Mouse (Mus musculus) neural tube, embryonic 13.5 days (tissue): ENCODE measurements around the gene Usp35. TPM values are rescaled to one million over a fixed set of nuclear protein-coding genes. Genes with fewer than 3 reads are reported as not detected.

ENCODE experiments used
- ATAC-seq: fragments of 200-750 bp; cut with Nextera tagmentation; 2 replicates; pipeline ENCODE4 v1.8.0; 2017; ENCODE audit warnings: low read depth, mild to moderate bottlenecking, moderate TSS enrichment, moderate library complexity
- H3K27ac ChIP-seq: fragments of 300-500 bp; sonication (generic); replicated peaks from 2 replicates; pipeline ENCODE4 v1.5.1; 2015; ENCODE audit warnings: moderate library complexity, mild to moderate bottlenecking, inconsistent platforms
- H3K27me3 ChIP-seq: fragments of 300-500 bp; sonication (generic); 2 replicates; pipeline ENCODE4 v1.6.1; 2015; ENCODE audit warnings: mild to moderate bottlenecking, inconsistent platforms
- H3K36me3 ChIP-seq: fragments of 300-500 bp; sonication (generic); 2 replicates; pipeline ENCODE4 v1.6.1; 2015; ENCODE audit warnings: mild to moderate bottlenecking, inconsistent platforms
- H3K4me1 ChIP-seq: fragments of 300-500 bp; sonication (generic); replicated peaks from 2 replicates; pipeline ENCODE4 v1.6.1; 2015; ENCODE audit warnings: inconsistent platforms
- H3K4me2 ChIP-seq: fragments of 300-500 bp; sonication (generic); 2 replicates; pipeline ENCODE4 v1.6.1; 2015; ENCODE audit warnings: inconsistent platforms, mild to moderate bottlenecking, moderate library complexity
- H3K4me3 ChIP-seq: fragments of 300-500 bp; sonication (generic); 2 replicates; pipeline ENCODE4 v1.5.1; 2015; ENCODE audit warnings: mild to moderate bottlenecking, inconsistent platforms
- H3K9ac ChIP-seq: fragments of 300-500 bp; sonication (generic); 2 replicates; pipeline ENCODE4 v1.6.1; 2015; ENCODE audit warnings: moderate library complexity, mild to moderate bottlenecking, inconsistent platforms
- H3K9me3 ChIP-seq: fragments of 300-500 bp; sonication (generic); 2 replicates; pipeline ENCODE4 v1.6.1; 2016; ENCODE audit warnings: inconsistent platforms
- WGBS: fragments of 180-500 bp; shearing (Covaris S2); methylation state at CpG from one replicate; pipeline ENCODE4 v1.1.7; 2015; 5-methylcytosine and 5-hydroxymethylcytosine counted together
- polyA plus RNA-seq: library from polyadenylated mRNA; unstranded; fragments of >200 nt; fragmentation: Nextera tagmentation; extraction: Ambion mirVana; gene quantifications from 2 replicates; pipeline ENCODE4 v1.2.1, GENCODE M21; 2015

Usp35 gene
- polyA plus RNA-seq, 1 experiment from 2014 or later: 4.6 TPM

DNA sequence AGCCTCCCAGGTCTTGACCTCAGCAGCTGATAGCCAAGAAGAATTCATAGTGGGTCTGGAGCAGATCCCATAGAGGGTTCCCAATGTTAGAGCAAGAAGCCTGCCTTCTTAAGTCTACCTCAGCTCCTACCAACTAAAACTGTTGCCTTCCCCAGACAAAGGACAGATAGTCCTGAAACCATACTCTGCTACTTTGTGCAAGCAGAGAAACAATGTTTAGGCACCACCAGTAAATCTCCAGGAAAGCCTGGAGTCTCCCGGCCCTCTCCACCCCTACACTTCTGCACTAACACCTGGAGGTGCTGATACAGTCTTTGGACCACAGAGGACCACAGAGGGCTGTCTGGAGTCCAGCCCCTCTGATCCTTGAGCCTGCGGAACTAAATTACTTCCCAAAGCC, 12.8 kb upstream of the Usp35 start:
- Histone ChIP-seq H3K27ac (no peak overlapping the region), H3K4me2 (no peak overlapping the region), H3K9me3 (no peaks in the 10 kb centered on the region), H3K4me3 (no peak overlapping the region), H3K36me3 (peaks cover 24% of the 10 kb centered on the region), H3K27me3 (no peaks in the 10 kb centered on the region), H3K4me1 (peaks cover 15% of the 10 kb centered on the region), H3K9ac (no peak overlapping the region)
- no peak for ATAC-seq
- 88% methylated on average over 2 of the region's 2 CpGs for WGBS

DNA sequence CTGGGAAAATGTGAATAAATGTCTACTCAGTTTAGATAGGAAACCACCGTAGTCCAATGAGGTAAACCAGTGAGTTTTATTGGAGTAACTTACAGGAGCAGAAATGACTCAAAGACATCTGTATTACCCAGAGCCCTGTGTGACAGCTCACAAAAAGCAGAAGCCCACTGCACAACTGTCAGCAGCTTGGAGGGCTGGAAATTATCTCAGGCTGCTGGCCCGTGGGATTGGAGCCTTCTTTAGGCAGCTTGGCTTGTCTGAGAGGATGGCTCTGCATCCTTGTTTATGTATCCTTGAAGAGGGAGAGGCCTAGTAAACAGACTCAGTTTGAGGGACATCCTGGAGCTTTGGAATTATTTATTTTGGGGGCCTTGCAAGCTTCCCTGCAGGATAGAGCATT, 11.1 kb upstream of the Usp35 start:
- Histone ChIP-seq H3K9ac (no peak overlapping the region), H3K4me3 (no peak overlapping the region), H3K4me2 (no peak overlapping the region), H3K27me3 (no peaks in the 10 kb centered on the region), H3K9me3 (no peaks in the 10 kb centered on the region), H3K4me1 (peaks cover 15% of the 10 kb centered on the region), H3K27ac (no peak overlapping the region), H3K36me3 (peaks cover 9% of the 10 kb centered on the region)
- no peak for ATAC-seq
- whole genome bisulfite sequencing: 90% methylated on average over 2 of the region's 2 CpGs

DNA sequence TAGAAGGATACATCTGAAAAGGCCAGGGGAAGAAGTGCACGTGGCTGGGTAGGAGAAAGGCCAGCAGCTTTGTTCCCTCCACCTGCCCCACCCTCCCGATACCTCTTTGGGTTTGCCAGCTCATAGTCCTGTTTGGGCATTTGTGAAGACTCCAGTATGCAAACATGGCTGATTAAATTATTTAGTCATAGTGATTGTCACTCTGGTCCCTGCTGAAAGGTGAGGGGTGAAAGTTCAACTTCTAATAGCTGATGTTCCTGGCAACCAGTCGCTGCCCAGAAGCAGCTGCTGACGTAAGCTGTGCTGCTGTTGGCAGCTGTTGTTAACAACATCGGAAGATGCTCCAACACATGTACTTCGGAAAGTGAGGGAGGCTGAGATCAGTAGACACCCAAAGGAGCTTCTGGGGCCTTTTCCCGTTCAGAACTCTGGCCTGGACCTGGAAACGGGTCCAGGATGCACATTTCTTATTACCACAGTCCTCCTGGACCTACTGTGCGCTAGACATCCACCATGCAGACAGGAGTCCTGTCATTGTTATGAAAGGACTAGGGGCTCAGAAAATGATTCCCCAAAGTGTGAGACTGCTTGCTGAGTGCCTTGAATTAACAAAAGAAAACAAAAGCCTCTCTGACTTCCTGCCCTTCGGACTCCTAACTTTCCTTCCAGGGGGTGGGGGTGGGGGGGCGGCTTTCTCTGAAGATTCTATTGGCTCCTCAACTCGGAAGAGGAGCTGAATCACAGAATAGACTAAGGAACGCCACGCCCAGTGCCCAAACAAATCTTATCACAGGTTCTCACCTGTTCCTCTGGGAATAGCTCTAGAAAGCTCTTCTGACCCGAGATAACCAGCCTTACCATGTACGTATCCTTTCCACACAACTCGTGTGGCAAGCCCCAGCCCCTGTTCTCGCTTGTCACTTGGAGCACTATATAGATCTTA, 9.4 kb upstream of the Usp35 start:
- no peak overlapping the region for H3K9ac ChIP-seq
- H3K27ac ChIP-seq: no peak overlapping the region
- H3K4me3 ChIP-seq: no peak overlapping the region
- 71% methylated on average over 18 of the region's 18 CpGs for WGBS
- H3K4me2 ChIP-seq: no peak overlapping the region
- peaks cover 12% of the 10 kb centered on the region for H3K4me1 ChIP-seq
- H3K9me3 ChIP-seq: no peaks in the 10 kb centered on the region
- H3K27me3 ChIP-seq: no peaks in the 10 kb centered on the region
- no peaks in the 10 kb centered on the region for H3K36me3 ChIP-seq
- ATAC-seq: no peak

DNA sequence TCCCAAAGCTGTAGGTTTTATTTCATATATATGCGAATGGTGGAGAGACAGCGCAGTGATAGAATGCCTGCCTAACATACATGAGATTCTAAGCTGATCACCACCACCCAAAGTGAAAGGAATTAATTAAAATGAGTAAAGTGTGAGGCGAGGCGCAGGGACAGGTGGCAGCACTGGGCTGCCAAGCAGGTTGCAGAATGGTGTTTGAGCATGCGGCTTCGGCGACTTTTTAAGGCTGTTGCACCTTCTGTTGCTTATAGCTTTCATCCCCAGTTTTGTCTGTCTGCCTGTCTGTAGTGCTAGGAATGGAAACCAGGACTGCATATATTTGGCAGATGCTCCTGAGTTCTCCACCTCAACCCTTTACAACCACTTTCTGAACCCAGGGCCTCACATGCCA, 7.8 kb upstream of the Usp35 start:
- H3K4me2 ChIP-seq: no peak overlapping the region
- no peak overlapping the region for H3K4me3 ChIP-seq
- H3K27me3 ChIP-seq: no peaks in the 10 kb centered on the region
- H3K9ac ChIP-seq: no peak overlapping the region
- H3K36me3 ChIP-seq: no peaks in the 10 kb centered on the region
- no peaks in the 10 kb centered on the region for H3K4me1 ChIP-seq
- H3K9me3 ChIP-seq: no peaks in the 10 kb centered on the region
- 92% methylated on average over 7 of the region's 7 CpGs for WGBS
- ATAC-seq: no peak
- no peak overlapping the region for H3K27ac ChIP-seq

DNA sequence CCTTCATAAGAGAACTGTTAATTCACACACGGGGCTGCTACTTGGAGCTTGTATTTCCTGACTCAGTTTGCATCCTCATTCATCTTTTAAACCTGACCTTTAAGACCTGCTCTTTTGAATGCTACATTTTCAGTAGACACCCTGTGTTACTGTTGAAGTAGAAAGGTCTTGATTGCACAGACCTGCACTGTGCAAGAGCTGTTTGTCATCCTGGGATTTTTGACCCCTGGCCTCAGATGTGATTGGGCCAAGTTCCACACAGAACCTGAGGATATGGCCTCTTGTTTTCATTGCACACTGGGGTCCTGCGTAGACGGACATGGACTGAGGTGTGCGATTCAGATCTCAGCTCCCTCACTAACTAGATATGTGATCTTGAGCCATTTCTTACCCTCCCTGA, 6.8 kb upstream of the Usp35 start:
- H3K27ac ChIP-seq: no peak overlapping the region
- no peak overlapping the region for H3K4me3 ChIP-seq
- H3K36me3 ChIP-seq: no peaks in the 10 kb centered on the region
- H3K9ac ChIP-seq: no peak overlapping the region
- ATAC-seq: no peak
- 87% methylated on average over 4 of the region's 4 CpGs for WGBS
- peaks cover under 1% of the 10 kb centered on the region for H3K4me1 ChIP-seq
- H3K27me3 ChIP-seq: no peaks in the 10 kb centered on the region; the same call in 1 of the 2 replicates
- no peaks in the 10 kb centered on the region for H3K9me3 ChIP-seq
- H3K4me2 ChIP-seq: no peak overlapping the region

DNA sequence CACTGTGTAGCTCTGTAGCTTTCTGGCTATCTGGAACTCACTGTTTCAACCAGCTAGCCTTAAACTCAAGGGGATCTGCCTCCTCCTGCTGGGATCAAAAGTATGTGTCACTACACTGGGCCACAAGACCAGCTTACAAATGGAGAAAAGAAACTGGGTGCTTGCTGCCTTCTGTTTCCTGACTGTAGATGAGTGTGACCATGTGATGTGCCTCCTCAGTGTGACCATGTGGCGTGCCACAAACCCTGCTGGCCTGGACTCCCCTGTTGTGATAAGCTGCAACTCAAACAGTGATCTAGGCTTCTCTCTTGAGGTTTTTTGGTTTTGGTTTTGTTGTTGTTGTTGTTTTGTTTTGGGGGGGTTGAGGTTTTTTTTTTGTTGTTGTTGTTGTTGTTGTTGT, 4.9 kb upstream of the Usp35 start:
- Histone ChIP-seq H3K27me3 (no peaks in the 10 kb centered on the region; the same call in 1 of the 2 replicates), H3K4me3 (no peak overlapping the region), H3K9ac (no peak overlapping the region), H3K4me1 (peaks cover 11% of the 10 kb centered on the region), H3K9me3 (no peaks in the 10 kb centered on the region), H3K4me2 (no peak overlapping the region), H3K36me3 (no peaks in the 10 kb centered on the region), H3K27ac (no peak overlapping the region)
- 87% methylated on average over 1 of the region's 1 CpGs for whole genome bisulfite sequencing
- ATAC-seq: no peak

DNA sequence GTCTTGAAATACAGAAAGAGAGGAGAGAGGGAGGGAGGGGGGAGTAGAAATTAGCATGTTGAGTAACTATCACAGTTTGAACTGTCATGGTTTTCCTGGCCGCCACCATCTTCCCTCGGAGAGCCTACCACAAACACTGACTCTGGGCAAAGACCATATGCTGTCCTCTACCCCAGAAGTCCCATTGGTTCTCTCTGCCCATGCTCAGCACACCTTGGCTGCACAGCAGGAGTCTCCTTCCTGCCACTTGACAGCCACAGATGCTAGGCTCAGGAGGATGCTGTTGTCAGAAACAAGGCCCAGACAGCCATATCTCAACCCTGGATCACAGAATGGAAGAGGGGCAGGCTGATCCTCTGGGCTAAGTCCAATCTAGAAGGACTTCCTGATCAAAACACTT, 2.6 kb upstream of the Usp35 start:
- Histone ChIP-seq H3K27ac (no peak overlapping the region), H3K9ac (no peak overlapping the region), H3K9me3 (no peaks in the 10 kb centered on the region), H3K27me3 (no peaks in the 10 kb centered on the region; the same call in 1 of the 2 replicates), H3K4me3 (no peak overlapping the region), H3K36me3 (no peaks in the 10 kb centered on the region), H3K4me2 (no peak overlapping the region), H3K4me1 (peaks cover 31% of the 10 kb centered on the region)
- 85% methylated on average over 2 of the region's 2 CpGs for WGBS
- ATAC-seq: no peak

DNA sequence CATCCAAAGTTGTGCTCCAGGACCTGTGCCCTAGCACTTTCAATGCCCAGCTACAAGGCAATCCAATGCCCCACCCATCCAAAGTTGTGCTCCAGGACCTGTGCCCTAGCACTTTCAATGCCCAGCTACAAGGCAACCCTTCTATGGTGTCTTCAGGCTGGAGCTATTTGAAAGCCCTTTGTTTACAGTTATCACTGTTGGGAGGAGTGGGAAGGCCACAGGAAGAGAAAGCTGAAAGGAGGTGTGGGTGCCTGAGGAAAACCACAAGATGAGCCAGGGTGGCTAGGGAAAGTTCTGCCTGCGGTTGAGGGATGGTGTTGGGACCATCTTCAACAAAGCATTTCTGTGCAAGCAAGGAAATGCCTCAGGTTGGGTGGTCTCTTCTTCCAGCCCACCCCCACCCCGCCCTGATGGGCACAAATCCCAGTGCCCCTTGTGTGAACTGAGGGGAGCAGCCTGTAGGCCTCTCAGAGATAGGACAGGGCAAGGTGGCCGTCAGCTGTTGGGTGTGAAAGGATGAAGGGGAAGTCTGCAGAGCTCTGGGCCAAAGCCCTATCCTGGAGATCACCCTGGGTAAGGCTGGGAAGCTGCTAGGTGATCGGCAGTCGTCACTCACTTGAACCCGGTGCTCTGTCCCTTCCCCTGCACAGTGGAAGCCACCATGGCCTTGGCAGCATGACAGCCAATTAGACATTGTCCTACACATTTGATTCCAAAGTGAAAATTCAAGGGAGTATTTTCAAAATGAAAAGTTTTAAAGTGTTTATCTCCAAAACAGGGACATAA, 1.5 kb upstream of the Usp35 start:
- Histone ChIP-seq H3K27ac (no peak overlapping the region), H3K4me1 (peaks cover 38% of the 10 kb centered on the region), H3K4me3 (peak overlapping the region; percentile 82), H3K27me3 (no peaks in the 10 kb centered on the region; the same call in 1 of the 2 replicates), H3K9me3 (no peaks in the 10 kb centered on the region), H3K4me2 (peak overlapping the region; percentile 70), H3K36me3 (no peaks in the 10 kb centered on the region), H3K9ac (peak overlapping the region; percentile 82)
- ATAC-seq: no peak
- WGBS: 88% methylated on average over 6 of the region's 6 CpGs

DNA sequence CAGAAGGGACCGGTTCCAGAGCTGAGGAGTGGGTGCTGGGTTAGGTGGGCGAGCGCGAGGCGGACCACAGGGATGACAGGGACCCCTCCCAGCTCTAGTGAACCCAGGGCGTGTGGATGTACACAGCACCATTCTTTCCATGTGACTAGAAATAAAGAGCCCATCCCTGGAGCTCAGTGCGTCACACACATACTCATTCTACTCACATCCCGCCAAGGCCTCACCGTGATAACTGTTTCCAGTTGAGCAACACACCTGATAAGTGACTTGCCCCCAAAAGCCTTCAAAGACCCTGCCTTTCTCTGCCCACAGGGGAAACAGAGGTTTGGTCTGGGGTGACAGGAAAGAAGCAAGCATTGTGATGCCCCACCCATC, 834 bp upstream of the Usp35 start:
- H3K4me2 ChIP-seq: peak overlapping the region; percentile 70
- no peaks in the 10 kb centered on the region; the same call in 1 of the 2 replicates for H3K27me3 ChIP-seq
- ATAC-seq: no peak; the same call in 1 of the 2 replicates
- H3K27ac ChIP-seq: peak overlapping the region; percentile 61; the same call in 1 of the 2 replicates
- peak overlapping the region; percentile 82 for H3K9ac ChIP-seq
- H3K4me1 ChIP-seq: peaks cover 38% of the 10 kb centered on the region
- H3K36me3 ChIP-seq: no peaks in the 10 kb centered on the region
- 6% methylated on average over 9 of the region's 9 CpGs for WGBS
- H3K4me3 ChIP-seq: peak overlapping the region; percentile 82
- no peaks in the 10 kb centered on the region for H3K9me3 ChIP-seq

DNA sequence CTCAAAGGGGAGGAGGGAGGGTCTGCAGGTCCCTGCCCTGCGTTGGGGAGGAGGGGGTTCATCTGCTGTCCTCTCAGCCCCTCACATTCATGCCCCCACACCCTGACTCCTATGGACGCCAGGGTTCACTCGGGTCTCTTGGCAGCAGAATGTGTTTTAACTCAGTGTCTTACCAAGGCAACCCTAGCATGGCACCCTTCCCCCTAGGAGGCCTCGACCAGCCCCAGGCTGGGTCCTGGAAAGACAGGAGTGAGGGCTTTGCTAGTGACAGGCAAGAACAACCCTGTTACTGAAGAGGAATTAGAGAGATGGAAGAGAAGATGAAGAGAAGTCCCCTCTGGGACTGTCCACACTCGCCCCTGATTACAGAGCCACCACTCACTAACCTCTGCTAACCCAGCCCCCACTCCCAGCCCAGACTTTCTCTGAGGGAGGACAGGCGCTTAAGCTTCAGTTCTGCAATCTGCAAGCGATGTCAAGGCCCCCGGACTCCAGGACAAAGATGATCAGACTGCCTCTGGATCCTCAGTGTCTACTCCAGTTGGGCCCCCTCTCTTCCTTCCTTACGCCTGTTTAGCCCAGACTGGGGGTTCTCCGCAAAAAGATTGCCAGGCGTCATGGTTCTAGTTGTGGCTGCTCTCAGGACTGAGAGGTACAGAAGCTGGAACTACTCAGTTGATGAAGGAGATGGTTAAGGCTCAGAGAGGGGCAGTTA, 732 bp downstream of the Usp35 start:
- H3K27ac ChIP-seq: no peak overlapping the region
- peak overlapping the region; percentile 83 for H3K9ac ChIP-seq
- H3K4me1 ChIP-seq: peaks cover 38% of the 10 kb centered on the region
- H3K27me3 ChIP-seq: peaks cover 15% of the 10 kb centered on the region
- no peaks in the 10 kb centered on the region for H3K9me3 ChIP-seq
- no peaks in the 10 kb centered on the region for H3K36me3 ChIP-seq
- peak overlapping the region; percentile 82 for H3K4me3 ChIP-seq
- peak; percentile 0 for ATAC-seq
- WGBS: 69% methylated on average over 11 of the region's 11 CpGs
- H3K4me2 ChIP-seq: peak overlapping the region; percentile 80

DNA sequence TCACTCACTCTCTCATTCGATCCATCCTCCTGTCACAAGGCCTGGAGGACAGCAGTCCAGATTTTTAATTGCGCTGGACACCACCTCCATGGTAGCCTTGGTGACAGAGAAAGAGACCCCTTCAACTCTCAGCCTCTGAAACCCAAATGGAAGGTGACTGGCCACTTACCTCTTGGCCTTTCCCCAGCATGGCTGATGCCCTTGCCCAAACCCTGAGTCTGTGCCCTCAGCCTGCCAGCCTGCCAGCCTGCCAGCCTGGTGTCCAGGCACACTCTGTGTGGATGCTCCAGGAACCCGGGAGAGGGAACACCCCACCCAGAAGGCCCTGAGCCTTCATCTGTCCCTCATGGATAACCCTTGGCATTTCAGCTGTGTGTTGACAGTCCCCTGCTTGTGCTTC, 2.1 kb downstream of the Usp35 start:
- Histone ChIP-seq H3K4me2 (no peak overlapping the region), H3K9ac (peak overlapping the region; percentile 17; the same call in 1 of the 2 replicates), H3K27ac (no peak overlapping the region), H3K9me3 (no peaks in the 10 kb centered on the region), H3K4me1 (peaks cover 47% of the 10 kb centered on the region), H3K27me3 (peaks cover 29% of the 10 kb centered on the region), H3K36me3 (no peaks in the 10 kb centered on the region), H3K4me3 (no peak overlapping the region)
- no peak for ATAC-seq
- 92% methylated on average over 3 of the region's 3 CpGs for WGBS
